Mouse (Mus musculus) lung, embryonic 15.5 days (tissue): ENCODE measurements around the gene Lingo1. TPM values are rescaled to one million over a fixed set of nuclear protein-coding genes. Genes with fewer than 3 reads are reported as not detected.

Experiments used
- ATAC-seq: fragments of 200-750 bp; cut with Nextera tagmentation; 2 replicates; pipeline ENCODE4 v1.8.0; 2017; ENCODE audit warnings: moderate number of reproducible peaks, borderline replicate concordance; ENCODE audit not compliant: low FRiP score, low TSS enrichment; ENCODE audit errors: extremely low read depth
- H3K27ac ChIP-seq: fragments of 300-500 bp; sonication (generic); 2 replicates; pipeline ENCODE4 v1.5.1; 2015; ENCODE audit warnings: moderate library complexity, mild to moderate bottlenecking, inconsistent platforms
- H3K27me3 ChIP-seq: fragments of 300-500 bp; sonication (generic); 2 replicates; pipeline ENCODE4 v1.6.1; 2015; ENCODE audit warnings: inconsistent platforms
- H3K36me3 ChIP-seq: fragments of 300-500 bp; sonication (generic); 2 replicates; pipeline ENCODE4 v1.6.1; 2015; ENCODE audit warnings: inconsistent platforms
- H3K4me1 ChIP-seq: fragments of 300-500 bp; sonication (generic); 2 replicates; pipeline ENCODE4 v1.6.1; 2015; ENCODE audit warnings: inconsistent platforms
- H3K4me2 ChIP-seq: fragments of 300-500 bp; sonication (generic); 2 replicates; pipeline ENCODE4 v1.6.1; 2015; ENCODE audit warnings: inconsistent platforms, mild to moderate bottlenecking, moderate library complexity
- H3K4me3 ChIP-seq: fragments of 300-500 bp; sonication (generic); 2 replicates; pipeline ENCODE4 v1.5.1; 2015; ENCODE audit warnings: mild to moderate bottlenecking, inconsistent platforms
- H3K9ac ChIP-seq: fragments of 300-500 bp; sonication (generic); 2 replicates; pipeline ENCODE4 v1.6.1; 2015; ENCODE audit warnings: inconsistent platforms
- H3K9me3 ChIP-seq: fragments of 300-500 bp; sonication (generic); 2 replicates; pipeline ENCODE4 v1.6.1; 2016; ENCODE audit warnings: inconsistent platforms
- WGBS: fragments of 180-500 bp; shearing (Covaris S2); methylation state at CpG from one replicate; pipeline ENCODE4 v1.1.7; 2015; 5-methylcytosine and 5-hydroxymethylcytosine counted together
- polyA plus RNA-seq: library from polyadenylated mRNA; unstranded; fragments of >200 nt; fragmentation: Nextera tagmentation; extraction: Ambion mirVana; gene quantifications from 2 replicates; pipeline ENCODE4 v1.2.1, GENCODE M21; 2015

The Lingo1 gene
- polyA plus RNA-seq, 1 experiment from 2014 or later: 4.1 TPM

GRCm38 (mm10) chr9:56739181-56739737 is 57.0 kb downstream of the Lingo1 start:
- H3K9ac ChIP-seq: no peak overlapping the region
- no peaks in the 10 kb centered on the region for H3K4me1 ChIP-seq
- peaks cover 3% of the 10 kb centered on the region; the same call in 1 of the 2 replicates for H3K27me3 ChIP-seq
- whole genome bisulfite sequencing: 59% methylated on average over 5 of the region's 5 CpGs
- no peak overlapping the region for H3K27ac ChIP-seq
- ATAC-seq: no peak
- no peak overlapping the region for H3K4me3 ChIP-seq
- H3K4me2 ChIP-seq: no peak overlapping the region
- no peaks in the 10 kb centered on the region for H3K9me3 ChIP-seq
- no peaks in the 10 kb centered on the region for H3K36me3 ChIP-seq

GRCm38 (mm10) chr9:56738261-56739171 is 57.8 kb downstream of the Lingo1 start:
- WGBS: 36% methylated on average over 9 of the region's 9 CpGs
- H3K4me1 ChIP-seq: no peaks in the 10 kb centered on the region
- no peaks in the 10 kb centered on the region for H3K9me3 ChIP-seq
- peaks cover 4% of the 10 kb centered on the region; the same call in 1 of the 2 replicates for H3K27me3 ChIP-seq
- H3K4me3 ChIP-seq: no peak overlapping the region
- no peak for ATAC-seq
- H3K9ac ChIP-seq: no peak overlapping the region
- no peak overlapping the region for H3K27ac ChIP-seq
- no peaks in the 10 kb centered on the region for H3K36me3 ChIP-seq
- no peak overlapping the region for H3K4me2 ChIP-seq

DNA sequence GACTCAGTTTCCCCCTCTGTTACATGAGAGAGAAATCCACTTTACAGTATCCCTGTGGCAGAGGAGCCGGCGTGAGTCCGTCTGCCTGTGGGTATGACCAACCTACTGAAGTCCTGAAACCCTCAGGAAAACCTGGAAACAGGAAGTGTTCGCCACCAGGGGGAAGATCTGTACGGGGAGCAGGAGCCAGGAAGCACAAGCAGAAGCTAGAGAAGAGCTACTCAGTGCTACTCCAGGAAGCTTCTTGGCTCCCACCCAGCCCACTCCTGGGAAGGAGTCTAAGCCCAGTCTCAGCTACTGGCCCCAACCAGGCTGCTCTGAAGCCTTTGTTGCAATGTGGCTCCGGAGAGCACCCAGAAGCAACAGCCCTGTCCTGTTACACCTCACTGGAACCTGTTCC is 61.9 kb downstream of the Lingo1 start:
- Histone ChIP-seq H3K36me3 (no peaks in the 10 kb centered on the region), H3K9ac (no peak overlapping the region), H3K9me3 (no peaks in the 10 kb centered on the region), H3K4me1 (peaks cover 5% of the 10 kb centered on the region; the same call in 1 of the 2 replicates), H3K4me2 (no peak overlapping the region), H3K4me3 (no peak overlapping the region), H3K27ac (no peak overlapping the region), H3K27me3 (peaks cover 4% of the 10 kb centered on the region; the same call in 1 of the 2 replicates)
- 51% methylated on average over 6 of the region's 6 CpGs for WGBS
- ATAC-seq: no peak

DNA sequence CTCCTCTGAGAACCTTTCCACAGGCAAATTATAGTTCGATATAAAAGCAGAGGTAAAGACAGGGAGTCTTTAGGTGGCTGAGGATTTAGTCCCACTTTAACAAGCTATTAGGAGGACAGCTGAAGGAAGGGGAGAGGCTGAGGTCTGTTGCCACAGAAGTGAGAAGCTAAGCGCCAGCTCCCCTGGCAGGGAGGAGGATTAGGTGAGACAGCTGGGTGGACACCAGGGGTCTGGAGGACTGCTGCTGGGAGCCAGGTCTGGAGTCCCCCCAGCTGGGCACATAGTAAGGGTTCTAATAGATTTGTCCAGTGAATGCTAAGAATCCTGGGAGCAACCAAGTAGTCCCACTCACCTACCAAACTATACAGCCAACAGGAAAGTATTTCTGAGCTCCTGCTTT is 65.3 kb downstream of the Lingo1 start:
- no peak overlapping the region for H3K27ac ChIP-seq
- no peak for ATAC-seq
- WGBS: 50% methylated on average over 2 of the region's 2 CpGs

GRCm38 (mm10) chr9:56729145-56729544 is 67.1 kb downstream of the Lingo1 start:
- no peak overlapping the region for H3K4me2 ChIP-seq
- no peak overlapping the region for H3K9ac ChIP-seq
- no peaks in the 10 kb centered on the region for H3K36me3 ChIP-seq
- H3K27me3 ChIP-seq: peaks cover 6% of the 10 kb centered on the region; the same call in 1 of the 2 replicates
- H3K4me1 ChIP-seq: peaks cover 5% of the 10 kb centered on the region; the same call in 1 of the 2 replicates
- 27% methylated on average over 2 of the region's 2 CpGs for WGBS
- ATAC-seq: no peak
- H3K27ac ChIP-seq: no peak overlapping the region
- no peaks in the 10 kb centered on the region for H3K9me3 ChIP-seq
- no peak overlapping the region for H3K4me3 ChIP-seq

More for the DNA sequence above, 65.3 kb downstream of the Lingo1 start:
- Histone ChIP-seq H3K9ac (no peak overlapping the region), H3K4me1 (peaks cover 5% of the 10 kb centered on the region; the same call in 1 of the 2 replicates), H3K27me3 (peaks cover 9% of the 10 kb centered on the region; the same call in 1 of the 2 replicates), H3K9me3 (no peaks in the 10 kb centered on the region), H3K36me3 (no peaks in the 10 kb centered on the region), H3K4me3 (no peak overlapping the region), H3K4me2 (no peak overlapping the region)

GRCm38 (mm10) chr9:56727703-56728684 is 68.3 kb downstream of the Lingo1 start:
- no peaks in the 10 kb centered on the region for H3K36me3 ChIP-seq
- H3K4me3 ChIP-seq: no peak overlapping the region
- WGBS: 32% methylated on average over 15 of the region's 15 CpGs
- peaks cover 5% of the 10 kb centered on the region; the same call in 1 of the 2 replicates for H3K4me1 ChIP-seq
- no peak overlapping the region for H3K9ac ChIP-seq
- H3K27me3 ChIP-seq: 0 out of 2 replicates have a peak, but pooled peaks cover 5% of the 10 kb centered on the region
- H3K27ac ChIP-seq: no peak overlapping the region
- no peak for ATAC-seq
- no peaks in the 10 kb centered on the region for H3K9me3 ChIP-seq
- no peak overlapping the region for H3K4me2 ChIP-seq

DNA sequence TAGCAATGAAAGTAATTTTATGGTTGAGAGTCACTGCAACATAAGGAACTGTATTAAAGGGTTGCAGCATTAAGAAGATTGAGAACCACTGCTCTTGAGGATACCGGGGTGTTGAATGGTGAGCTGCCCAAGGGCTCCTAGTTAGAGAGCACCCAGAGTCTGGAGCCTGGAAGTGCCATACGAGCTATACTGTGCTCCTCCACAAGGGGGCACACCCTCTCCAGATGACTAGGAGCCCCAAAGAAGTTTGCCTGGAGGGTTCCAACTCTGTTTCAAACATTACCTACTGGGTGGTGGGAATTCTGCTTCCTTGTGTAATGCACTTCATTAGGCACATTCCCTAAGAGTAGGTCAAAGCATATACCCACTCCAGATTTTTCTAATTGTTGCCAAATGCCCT is 70.5 kb downstream of the Lingo1 start:
- H3K4me1 ChIP-seq: peaks cover 5% of the 10 kb centered on the region; the same call in 1 of the 2 replicates
- WGBS: 24% methylated on average over 2 of the region's 2 CpGs
- H3K27me3 ChIP-seq: 0 out of 2 replicates have a peak, but pooled peaks cover 5% of the 10 kb centered on the region
- no peak overlapping the region for H3K4me3 ChIP-seq
- H3K4me2 ChIP-seq: no peak overlapping the region
- no peak for ATAC-seq
- H3K9me3 ChIP-seq: no peaks in the 10 kb centered on the region
- H3K27ac ChIP-seq: no peak overlapping the region
- no peak overlapping the region for H3K9ac ChIP-seq
- H3K36me3 ChIP-seq: no peaks in the 10 kb centered on the region

DNA sequence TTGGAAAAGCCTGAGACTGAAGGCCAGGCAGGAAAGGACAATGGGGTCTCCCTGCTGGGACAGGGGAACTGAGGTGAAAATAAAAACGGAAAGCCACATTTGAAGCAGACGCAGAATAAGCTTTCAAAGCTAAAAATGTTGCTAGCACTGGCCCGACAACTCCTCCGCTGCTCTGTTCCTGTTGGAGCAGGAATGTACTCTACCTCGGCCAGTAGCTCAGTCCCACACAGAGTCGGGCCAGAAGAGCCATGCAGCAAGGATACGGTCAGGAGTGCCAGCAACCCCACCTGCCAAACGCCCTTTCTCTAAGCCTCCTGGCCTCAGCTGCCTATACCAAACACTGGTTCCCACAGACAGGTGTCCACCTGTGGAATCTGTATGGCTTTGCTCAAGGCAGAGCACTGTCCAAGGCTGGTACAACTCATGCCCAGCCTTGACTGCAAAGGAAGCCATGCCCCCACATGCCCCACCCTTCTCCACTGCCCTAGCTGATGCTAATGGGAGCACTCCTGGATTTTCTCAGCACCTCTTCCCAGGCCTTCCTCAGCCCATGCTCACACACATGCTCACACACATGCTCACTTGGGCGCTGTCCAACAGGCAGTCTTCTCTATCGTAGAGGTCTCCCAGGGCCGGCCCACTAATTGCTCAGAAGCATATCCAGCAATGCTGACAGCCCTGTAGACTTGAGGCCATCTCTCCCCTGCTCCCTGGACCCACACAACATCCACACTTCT is 74.0 kb downstream of the Lingo1 start:
- no peak overlapping the region for H3K9ac ChIP-seq
- WGBS: 66% methylated on average over 11 of the region's 11 CpGs
- H3K36me3 ChIP-seq: no peaks in the 10 kb centered on the region
- 0 out of 2 replicates have a peak, but pooled peaks cover 3% of the 10 kb centered on the region for H3K27me3 ChIP-seq
- no peaks in the 10 kb centered on the region for H3K9me3 ChIP-seq
- ATAC-seq: no peak
- H3K27ac ChIP-seq: no peak overlapping the region
- no peak overlapping the region for H3K4me2 ChIP-seq
- H3K4me3 ChIP-seq: no peak overlapping the region
- H3K4me1 ChIP-seq: no peaks in the 10 kb centered on the region

- no peak overlapping the region for H3K4me3 ChIP-seq
- no peaks in the 10 kb centered on the region for H3K9me3 ChIP-seq
- no peak overlapping the region for H3K27ac ChIP-seq
- no peaks in the 10 kb centered on the region for H3K36me3 ChIP-seq
- ATAC-seq: no peak
- H3K4me1 ChIP-seq: no peaks in the 10 kb centered on the region; the same call in 1 of the 2 replicates
- H3K9ac ChIP-seq: no peak overlapping the region
- WGBS: 59% methylated on average over 3 of the region's 3 CpGs
- no peak overlapping the region for H3K4me2 ChIP-seq
- H3K27me3 ChIP-seq: no peaks in the 10 kb centered on the region; the same call in 1 of the 2 replicates
Observed at GRCm38 (mm10) chr9:56718984-56719383, 77.3 kb downstream of the Lingo1 start.

- no peak overlapping the region for H3K4me2 ChIP-seq
- H3K4me1 ChIP-seq: no peaks in the 10 kb centered on the region; the same call in 1 of the 2 replicates
- no peaks in the 10 kb centered on the region for H3K36me3 ChIP-seq
- no peak for ATAC-seq
- H3K27me3 ChIP-seq: no peaks in the 10 kb centered on the region; the same call in 1 of the 2 replicates
- 83% methylated on average over 3 of the region's 3 CpGs for WGBS
- H3K9me3 ChIP-seq: no peaks in the 10 kb centered on the region
- no peak overlapping the region for H3K4me3 ChIP-seq
- no peak overlapping the region for H3K27ac ChIP-seq
- H3K9ac ChIP-seq: no peak overlapping the region
Observed at GRCm38 (mm10) chr9:56716565-56716964, 79.7 kb downstream of the Lingo1 start.
